Mouse (Mus musculus): ENCODE results near the gene Hepacam2. TPM values are rescaled to one million over a fixed set of nuclear protein-coding genes. Genes with fewer than 3 reads are reported as not detected.
"Not testable (repeated sequence)": the region's sequence is repeated elsewhere in the genome, so short reads cannot be mapped to it uniquely, and the experiment has no call there.

The Hepacam2 gene
- total RNA-seq, 2 experiments from 2014 or later: 0.15 to 0.45 TPM

- no peak for DNase-seq
Measured at GRCm38 (mm10) chr6:3463594-3463993, 34.5 kb downstream of the Hepacam2 start.

- no peak for DNase-seq
Measured at GRCm38 (mm10) chr6:3463026-3463425, 35.1 kb downstream of the Hepacam2 start.

- DNase-seq: peak; percentile 3
Measured at GRCm38 (mm10) chr6:3455944-3456536, 42.1 kb downstream of the Hepacam2 start.

- DNase-seq: no peak
Measured at GRCm38 (mm10) chr6:3454421-3454820, 43.7 kb downstream of the Hepacam2 start.

- peak; percentile 74 for DNase-seq
Measured at GRCm38 (mm10) chr6:3447404-3447803, 50.7 kb downstream of the Hepacam2 start.

GRCm38 (mm10) chr6:3443905-3444304, 54.2 kb downstream of the Hepacam2 start:
- no peak for DNase-seq

GRCm38 (mm10) chr6:3436087-3436486, 62.0 kb downstream of the Hepacam2 start:
- no peak for DNase-seq

- not testable (repeated sequence) for DNase-seq
Measured at GRCm38 (mm10) chr6:3430976-3431375, 67.1 kb downstream of the Hepacam2 start.

GRCm38 (mm10) chr6:3427047-3427446, 71.1 kb downstream of the Hepacam2 start:
- DNase-seq: no peak

GRCm38 (mm10) chr6:3425333-3425732, 72.8 kb downstream of the Hepacam2 start:
- not testable (repeated sequence) for DNase-seq

GRCm38 (mm10) chr6:3424613-3425277, 73.4 kb downstream of the Hepacam2 start:
- DNase-seq: peak; percentile 43

Other genes with a start within 250 kb of the Hepacam2 start
- gene Samd9l, start 98.7 kb downstream of the Hepacam2 start, total RNA-seq (2021): 10 to 100 TPM; 10.6 to 15.5 TPM
- 10 to 100 TPM; 20.0 to 24.7 TPM for gene Vps50, start 84 bp upstream of the Hepacam2 start, total RNA-seq (2021)